Mouse (Mus musculus) embryonic fibroblast, embryonic 13.5 days (primary cell): Measurements from ENCODE around the gene Mrpl45. TPM values are rescaled to one million over a fixed set of nuclear protein-coding genes. Genes with fewer than 3 reads are reported as not detected.

ENCODE experiments used
- H3K27ac ChIP-seq: 2 replicates; pipeline ENCODE4 v1.5.1; 2012; ENCODE audit warnings: low read length, control low read depth, inconsistent platforms; ENCODE audit not compliant: insufficient read depth
- H3K4me1 ChIP-seq: 2 replicates; pipeline ENCODE4 v1.6.1; 2011; ENCODE audit warnings: low read length; ENCODE audit not compliant: control insufficient read depth, insufficient read depth
- H3K4me3 ChIP-seq: 2 replicates; pipeline ENCODE4 v1.5.1; 2011; ENCODE audit warnings: mild to moderate bottlenecking, control low read depth, low read length; ENCODE audit not compliant: insufficient read depth
- CTCF ChIP-seq: IDR thresholded peaks from 2 replicates; pipeline ENCODE4 v1.5.1; 2011; ENCODE audit warnings: mild to moderate bottlenecking, control low read depth, low read length, moderate library complexity, borderline replicate concordance; ENCODE audit not compliant: insufficient read depth
- POLR2A ChIP-seq: IDR thresholded peaks from 2 replicates; pipeline ENCODE4 v1.6.1; 2011; ENCODE audit warnings: low read depth, mild to moderate bottlenecking, control low read depth, low read length, moderate library complexity
- polyA plus RNA-seq: library from polyadenylated mRNA; stranded (reverse); fragments of >200 nt; gene quantifications from 2 replicates; pipeline ENCODE4 v1.2.4, GENCODE M21; 2011; ENCODE audit warnings: low read depth; ENCODE audit not compliant: missing spikeins, insufficient read length

Mrpl45 gene
- polyA plus RNA-seq, 1 experiment, result 32.4 TPM

DNA sequence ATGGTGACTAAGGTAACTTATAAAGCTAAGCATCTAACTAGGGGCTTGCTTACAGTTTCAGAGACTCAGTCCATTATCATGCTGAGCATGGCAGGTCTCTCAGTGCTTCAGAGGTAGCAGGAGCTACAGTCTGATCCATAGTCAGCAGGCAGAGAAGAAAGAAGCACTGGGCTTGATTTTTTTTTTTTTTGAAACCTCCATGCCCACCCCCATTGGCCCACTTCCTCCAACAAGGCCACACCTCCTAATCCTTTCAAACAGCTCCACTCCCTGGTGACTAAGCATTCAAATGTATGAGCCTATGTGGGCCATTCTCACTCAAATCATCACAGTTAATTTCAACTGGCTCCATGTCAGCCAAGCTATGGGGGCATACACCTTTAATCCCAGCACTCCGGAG lies 22.8 kb upstream of the Mrpl45 start:
- TF ChIP-seq CTCF, result no peak
- TF ChIP-seq POLR2A, result no peak
- Histone ChIP-seq H3K27ac (no peak overlapping the region), H3K4me1 (no peaks in the 10 kb centered on the region), H3K4me3 (no peak overlapping the region)

DNA sequence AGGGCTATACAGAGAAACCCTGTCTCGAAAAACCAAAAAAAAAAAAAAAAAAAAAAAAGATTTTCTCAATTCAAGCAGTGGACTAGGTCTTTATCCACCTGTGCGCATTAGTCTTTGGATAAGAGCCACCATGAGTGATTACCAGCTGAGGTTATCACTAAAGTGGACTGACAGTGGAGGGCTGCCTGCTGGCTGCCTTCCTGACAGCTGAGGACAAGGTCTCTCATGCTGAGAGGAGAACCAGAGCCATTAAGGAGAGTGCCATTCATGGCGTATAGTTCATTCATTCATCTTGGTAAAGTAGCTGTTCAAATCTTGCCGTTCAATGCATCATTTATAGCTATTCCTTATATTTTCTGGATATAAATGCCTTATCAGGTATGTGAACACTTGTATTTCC lies 19.0 kb upstream of the Mrpl45 start:
- Histone ChIP-seq H3K27ac (no peak overlapping the region), H3K4me1 (peaks cover 2% of the 10 kb centered on the region; the same call in 1 of the 2 replicates), H3K4me3 (no peak overlapping the region)
- TF ChIP-seq POLR2A (no peak), CTCF (no peak)

DNA sequence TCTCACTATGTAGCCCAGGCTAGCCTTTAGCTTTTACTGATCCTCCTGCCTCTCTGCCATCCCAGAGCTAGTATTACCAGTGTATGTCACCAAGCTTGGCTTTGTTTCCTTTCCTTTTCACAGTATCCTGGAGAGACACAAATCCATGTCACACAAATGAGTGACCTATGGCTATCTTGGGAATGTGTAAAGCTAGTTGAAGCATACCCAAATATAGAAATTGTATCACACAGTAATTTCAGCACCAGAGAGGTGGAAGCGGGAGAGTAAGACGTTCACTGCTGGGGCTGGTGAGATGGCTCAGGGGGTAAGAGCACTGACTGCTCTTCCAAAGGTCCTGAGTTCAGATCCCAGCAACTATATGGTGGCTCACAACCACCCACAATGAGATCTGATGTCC lies 15.6 kb upstream of the Mrpl45 start:
- H3K4me3 ChIP-seq, result no peak overlapping the region
- H3K4me1 ChIP-seq, result peaks cover 9% of the 10 kb centered on the region; the same call in 1 of the 2 replicates
- H3K27ac ChIP-seq, result no peak overlapping the region
- TF ChIP-seq POLR2A (no peak), CTCF (no peak)

DNA sequence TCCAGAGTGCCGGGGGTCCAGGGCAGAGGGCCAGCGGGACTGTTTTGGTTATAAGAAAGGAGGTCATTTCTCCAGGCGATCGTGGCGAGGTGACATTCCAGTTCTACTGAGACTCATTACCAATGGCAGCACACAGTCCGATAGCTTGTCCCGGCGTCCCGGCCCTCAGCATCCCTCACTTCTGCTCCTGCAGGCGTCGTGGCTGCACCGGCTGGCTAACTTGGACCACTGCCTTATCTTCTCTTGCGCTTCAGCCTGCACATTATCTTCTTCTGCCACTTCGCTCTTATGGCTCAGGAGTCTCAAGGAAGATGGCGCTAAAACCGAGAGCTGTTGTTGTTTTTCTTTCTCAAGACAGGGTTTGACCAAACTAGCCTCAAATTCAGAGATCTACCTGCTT lies 14.1 kb upstream of the Mrpl45 start:
- peak overlapping the region; percentile 44; the same call in 1 of the 2 replicates for H3K27ac ChIP-seq
- TF ChIP-seq POLR2A (no peak), CTCF (no peak)
- H3K4me3 ChIP-seq, result no peak overlapping the region

DNA sequence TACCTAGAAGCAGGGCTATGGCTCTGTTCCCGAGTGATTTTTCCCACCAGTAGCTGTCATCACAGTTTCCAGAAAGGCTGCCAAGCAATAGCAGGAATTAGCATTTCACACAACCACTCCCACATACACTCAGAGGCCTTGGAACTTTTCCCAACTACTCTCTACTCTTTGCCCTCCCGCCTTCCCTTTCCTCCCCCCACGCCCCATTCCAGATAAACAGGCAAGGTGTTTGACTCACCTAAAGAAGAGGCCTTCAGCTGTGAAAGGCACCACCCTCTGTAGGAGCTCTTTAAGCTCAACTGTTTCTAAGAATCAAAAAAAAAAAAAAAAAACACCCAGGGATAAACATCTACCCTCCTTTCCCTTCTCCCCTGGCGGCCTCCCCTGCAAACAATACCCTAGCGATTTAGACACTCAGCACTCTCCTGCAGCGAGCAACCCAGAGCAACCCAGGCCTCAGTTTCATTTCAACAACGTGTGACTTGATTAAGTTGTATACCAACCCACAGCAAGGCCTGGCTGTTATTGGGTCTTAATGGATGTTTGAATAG lies 13.2 kb upstream of the Mrpl45 start:
- TF ChIP-seq POLR2A, result no peak
- TF ChIP-seq CTCF, result no peak
- peaks cover 9% of the 10 kb centered on the region; the same call in 1 of the 2 replicates for H3K4me1 ChIP-seq
- H3K4me3 ChIP-seq, result no peak overlapping the region
- peak overlapping the region; percentile 44 for H3K27ac ChIP-seq

More for the DNA sequence above, 14.1 kb upstream of the Mrpl45 start:
- peaks cover 9% of the 10 kb centered on the region; the same call in 1 of the 2 replicates for H3K4me1 ChIP-seq

DNA sequence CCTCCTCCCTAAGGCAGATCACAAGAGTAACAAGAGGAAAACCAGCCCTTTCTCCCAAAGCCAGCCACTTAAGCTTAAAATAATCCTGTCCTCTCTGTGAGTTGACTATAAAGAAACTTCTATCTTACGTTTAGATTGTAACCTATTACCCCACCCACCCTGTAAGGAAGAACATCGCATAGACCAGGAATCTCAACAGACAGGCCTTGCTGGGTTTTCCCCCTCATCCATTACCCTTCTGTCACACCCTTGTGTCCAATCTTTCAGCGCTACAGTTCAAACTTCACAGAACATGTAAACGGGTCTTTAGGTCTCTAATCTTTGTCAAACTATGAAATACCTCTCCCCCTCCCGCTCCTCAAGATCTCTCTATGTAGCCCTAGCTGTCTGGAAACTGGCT lies 10.9 kb upstream of the Mrpl45 start:
- no peak overlapping the region for H3K4me3 ChIP-seq
- H3K4me1 ChIP-seq, result peaks cover 7% of the 10 kb centered on the region; the same call in 1 of the 2 replicates
- H3K27ac ChIP-seq, result no peak overlapping the region
- no peak for TF ChIP-seq CTCF
- TF ChIP-seq POLR2A, result no peak

DNA sequence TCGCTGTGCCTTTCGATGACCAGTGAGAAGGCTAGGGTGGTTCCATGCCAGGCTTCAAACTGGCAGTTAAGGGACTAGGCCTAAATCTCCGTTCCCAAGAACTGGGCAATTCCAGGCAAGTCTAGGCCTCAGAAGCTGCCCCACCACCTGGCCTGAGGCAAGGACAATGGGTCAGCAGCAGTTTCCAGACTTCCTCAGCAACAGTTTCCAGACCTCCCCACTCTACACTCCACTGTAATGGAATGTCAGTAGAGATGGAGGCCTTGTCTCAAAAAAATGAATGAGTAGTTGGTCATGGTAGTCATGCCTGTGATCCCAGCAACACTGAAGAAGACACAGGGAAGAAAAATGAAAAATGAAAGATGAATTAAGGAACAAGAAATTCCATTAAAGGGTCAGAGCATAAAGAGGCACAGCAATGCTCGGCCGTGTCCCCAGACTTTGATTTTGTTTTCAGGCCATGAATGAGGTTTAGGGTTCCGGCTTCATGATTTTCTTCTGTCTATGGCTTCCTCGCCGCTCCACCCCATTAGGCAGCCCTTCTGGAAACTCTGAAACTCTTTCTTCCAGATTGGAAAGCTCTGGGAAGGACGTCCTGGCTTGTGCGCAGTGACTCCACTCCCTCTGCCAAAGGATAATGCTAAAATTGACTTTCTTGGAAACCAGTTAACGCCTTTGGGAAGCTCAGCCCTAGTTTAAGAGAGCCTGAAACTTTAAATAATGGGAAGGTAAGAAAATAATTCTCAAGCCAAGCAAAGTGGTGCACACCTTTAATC lies 8.0 kb upstream of the Mrpl45 start:
- H3K4me1 ChIP-seq, result 0 out of 2 replicates have a peak, but pooled peaks cover 2% of the 10 kb centered on the region
- H3K27ac ChIP-seq, result peak overlapping the region; percentile 27; the same call in 1 of the 2 replicates
- H3K4me3 ChIP-seq, result no peak overlapping the region
- TF ChIP-seq POLR2A, result no peak
- TF ChIP-seq CTCF, result no peak

DNA sequence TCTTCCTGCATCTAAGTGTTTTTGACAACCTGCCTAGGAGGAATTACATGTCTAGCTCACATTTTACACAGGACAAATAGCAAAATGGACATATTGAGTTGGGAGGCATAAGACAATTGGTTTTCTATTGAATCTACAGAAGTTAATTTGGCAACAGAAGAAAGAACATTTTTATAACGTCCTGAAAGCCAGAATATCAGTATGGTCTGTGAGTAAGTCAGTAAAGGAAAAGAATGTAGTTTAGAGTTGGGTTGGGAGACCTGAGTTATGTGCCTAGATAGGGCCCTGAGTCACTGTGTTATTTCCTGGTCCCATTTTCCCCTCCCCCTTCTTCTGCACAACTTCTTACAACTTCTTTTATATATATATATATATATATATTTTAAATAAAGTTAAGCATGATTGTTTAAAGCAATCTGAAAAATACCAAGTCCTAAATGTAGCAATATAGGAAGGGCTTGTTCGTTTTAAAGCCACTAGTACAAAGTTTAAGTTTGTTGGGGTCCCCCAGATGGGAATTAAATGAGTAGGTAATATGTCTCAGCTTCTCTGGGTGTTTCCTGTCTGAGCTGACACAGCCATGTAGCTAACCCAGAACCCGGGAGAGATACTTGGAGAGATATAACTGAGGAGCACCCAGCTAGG lies 6.6 kb upstream of the Mrpl45 start:
- TF ChIP-seq CTCF, result no peak
- no peak for TF ChIP-seq POLR2A
- Histone ChIP-seq H3K27ac (peak overlapping the region; percentile 100), H3K4me1 (no peaks in the 10 kb centered on the region), H3K4me3 (peak overlapping the region; percentile 52)

DNA sequence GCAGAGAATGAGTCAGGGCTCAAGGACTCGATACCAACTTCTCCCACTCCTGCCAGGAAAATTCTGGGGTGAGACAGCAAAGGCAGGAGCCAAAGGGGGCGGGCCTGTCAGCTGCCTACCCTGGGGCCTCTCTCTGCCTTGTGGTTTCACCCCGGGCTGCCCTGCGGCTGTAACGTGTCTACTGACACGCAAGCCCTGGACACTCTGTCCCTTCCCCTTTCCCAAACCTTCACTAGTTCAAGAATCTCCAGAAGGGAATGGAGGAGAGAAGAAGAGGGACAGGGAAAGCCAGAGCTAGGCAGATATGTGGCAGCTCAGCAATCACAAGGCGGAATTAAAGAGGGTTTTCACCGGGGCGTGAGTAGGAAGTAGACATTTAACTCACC lies 6.1 kb upstream of the Mrpl45 start:
- H3K27ac ChIP-seq, result peak overlapping the region; percentile 100
- H3K4me1 ChIP-seq, result no peaks in the 10 kb centered on the region
- peak overlapping the region; percentile 52 for H3K4me3 ChIP-seq
- TF ChIP-seq POLR2A (peak; percentile 80), CTCF (no peak)

DNA sequence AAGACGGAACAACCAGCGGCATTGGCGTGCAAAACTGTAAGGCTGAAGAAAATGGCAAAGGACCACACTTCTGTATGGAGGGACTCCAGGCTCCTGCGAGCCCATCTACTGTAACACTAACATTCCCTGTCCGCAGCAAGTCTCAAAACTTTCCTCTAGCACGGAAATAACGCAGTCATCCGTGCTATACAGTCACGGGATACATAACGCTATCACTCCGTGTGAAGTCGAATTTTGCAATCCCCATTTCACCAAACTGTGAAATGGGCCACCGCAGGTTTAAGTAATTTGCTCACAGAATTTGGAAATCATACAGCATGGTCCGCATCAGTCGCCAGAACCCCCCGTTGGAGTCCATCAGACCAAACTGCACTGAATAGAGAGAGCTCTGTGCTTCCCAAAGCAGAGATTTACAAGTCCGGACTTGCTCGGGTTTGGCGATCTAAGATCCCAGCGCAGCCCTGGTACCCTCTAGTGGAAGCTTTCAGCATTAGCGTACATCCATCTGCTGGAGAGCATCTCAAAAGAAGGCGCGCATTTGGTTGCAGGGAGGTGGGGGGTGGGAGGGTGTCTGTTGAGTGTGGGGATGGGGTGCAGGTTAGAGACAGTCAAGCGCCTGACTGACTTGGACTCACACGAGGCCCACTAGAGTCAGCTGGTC lies 5.5 kb upstream of the Mrpl45 start:
- Histone ChIP-seq H3K27ac (peak overlapping the region; percentile 100), H3K4me3 (peak overlapping the region; percentile 52), H3K4me1 (no peaks in the 10 kb centered on the region)
- peak; percentile 75 for TF ChIP-seq POLR2A
- peak; percentile 50; the same call in 1 of the 2 replicates for TF ChIP-seq CTCF
